Mouse (Mus musculus) midbrain, postnatal 0 days (tissue): Measurements from ENCODE around the gene 1700025G04Rik. TPM values are rescaled to one million over a fixed set of nuclear protein-coding genes. Genes with fewer than 3 reads are reported as not detected.

Experiments
- ATAC-seq: fragments of 200-750 bp; cut with Nextera tagmentation; 2 replicates; pipeline ENCODE4 v1.8.0; 2017; ENCODE audit warnings: moderate number of reproducible peaks, mild to moderate bottlenecking, moderate TSS enrichment, moderate library complexity; ENCODE audit not compliant: low FRiP score
- DNase-seq: peaks from one replicate; pipeline ENCODE4 v3.0.0-alpha.2; 2015; ENCODE audit warnings: low spot score
- H3K27ac ChIP-seq: fragments of 300-500 bp; sonication (generic); 2 replicates; pipeline ENCODE4 v1.5.1; 2014; ENCODE audit warnings: low read depth, mild to moderate bottlenecking, low read length, mixed read lengths
- H3K27me3 ChIP-seq: fragments of 300-500 bp; sonication (generic); 2 replicates; pipeline ENCODE4 v1.6.1; 2014; ENCODE audit warnings: low read length, control low read depth, mixed read lengths; ENCODE audit not compliant: insufficient read depth
- H3K36me3 ChIP-seq: fragments of 300-500 bp; sonication (generic); 2 replicates; pipeline ENCODE4 v1.6.1; 2014; ENCODE audit warnings: low read length, control low read depth, mixed read lengths; ENCODE audit not compliant: insufficient read depth
- H3K4me1 ChIP-seq: fragments of 300-500 bp; sonication (generic); 2 replicates; pipeline ENCODE4 v1.6.1; 2014; ENCODE audit warnings: mild to moderate bottlenecking, control low read depth, antibody characterized with exemption, low read length, mixed read lengths; ENCODE audit not compliant: insufficient read depth
- H3K4me2 ChIP-seq: fragments of 300-500 bp; sonication (generic); 2 replicates; pipeline ENCODE4 v1.6.1; 2014; ENCODE audit warnings: low read depth, mild to moderate bottlenecking, low read length, mixed read lengths; ENCODE audit not compliant: poor library complexity, severe bottlenecking
- H3K4me3 ChIP-seq: fragments of 300-500 bp; sonication (generic); 2 replicates; pipeline ENCODE4 v1.5.1; 2014; ENCODE audit warnings: low read depth, mild to moderate bottlenecking, low read length, moderate library complexity
- H3K9ac ChIP-seq: fragments of 300-500 bp; sonication (generic); replicated peaks from 2 replicates; pipeline ENCODE4 v1.6.1; 2014; ENCODE audit warnings: mild to moderate bottlenecking, low read length, moderate library complexity, mixed read lengths; ENCODE audit not compliant: poor library complexity, severe bottlenecking
- H3K9me3 ChIP-seq: fragments of 300-500 bp; sonication (generic); 2 replicates; pipeline ENCODE4 v1.6.1; 2016; ENCODE audit warnings: low read length, control low read depth
- CTCF ChIP-seq: IDR thresholded peaks from 2 replicates; pipeline ENCODE4 v1.5.1; 2016; ENCODE audit warnings: antibody characterized with exemption, mild to moderate bottlenecking
- WGBS: fragments of 180-500 bp; shearing (Covaris S2); extraction: QIAGEN DNeasy Blood & Tissue Kit; methylation state at CpG from one replicate; pipeline ENCODE4 v1.1.7; 2014; 5-methylcytosine and 5-hydroxymethylcytosine counted together
- polyA plus RNA-seq: library from polyadenylated mRNA; unstranded; fragments of >200 nt; fragmentation: Nextera tagmentation; extraction: Ambion mirVana; gene quantifications from 2 replicates; pipeline ENCODE4 v1.2.1, GENCODE M21; 2015
- total RNA-seq: library from RNA; depleted of rRNA; stranded (reverse); fragments of >200 nt; gene quantifications from 2 replicates; pipeline ENCODE4 v1.2.3, GENCODE M21; 2014

1700025G04Rik gene
- total and polyA plus RNA-seq, 2 experiments from 2014 or later, result 22.6 to 24.0 TPM

DNA sequence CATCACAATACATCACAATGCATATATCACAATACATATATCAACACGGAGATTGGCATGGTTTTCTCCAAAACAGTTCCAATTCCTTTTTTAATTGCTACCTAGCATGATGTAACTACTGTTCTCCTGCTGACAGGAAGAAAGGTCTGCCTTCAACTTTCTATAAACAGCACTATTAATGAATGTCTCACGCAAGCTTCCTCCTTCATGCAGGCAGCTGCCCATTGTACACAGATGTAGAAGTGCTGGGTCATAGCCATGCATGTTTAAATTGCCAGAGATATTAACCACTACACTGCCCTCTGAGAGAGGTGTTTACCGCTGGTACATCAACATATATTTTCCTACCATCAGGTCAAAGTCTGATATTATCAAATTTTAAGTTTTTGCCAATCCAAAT, 113.1 kb downstream of the 1700025G04Rik start:
- ATAC-seq, result no peak
- Histone ChIP-seq H3K4me3 (no peak overlapping the region), H3K27ac (no peak overlapping the region), H3K9ac (no peak overlapping the region), H3K36me3 (no peaks in the 10 kb centered on the region), H3K27me3 (no peaks in the 10 kb centered on the region), H3K4me2 (no peak overlapping the region), H3K9me3 (no peaks in the 10 kb centered on the region), H3K4me1 (no peaks in the 10 kb centered on the region)
- DNase-seq, result no peak
- TF ChIP-seq CTCF, result no peak
- WGBS, result 79% methylated on average over 3 of the region's 3 CpGs

- Histone ChIP-seq H3K36me3 (no peaks in the 10 kb centered on the region), H3K4me3 (no peak overlapping the region), H3K9ac (no peak overlapping the region), H3K4me2 (no peak overlapping the region), H3K27ac (no peak overlapping the region), H3K4me1 (no peaks in the 10 kb centered on the region), H3K9me3 (no peaks in the 10 kb centered on the region), H3K27me3 (no peaks in the 10 kb centered on the region)
- no peak for ATAC-seq
- DNase-seq, result no peak
- WGBS, result 75% methylated on average over 17 of the region's 17 CpGs
- TF ChIP-seq CTCF, result no peak
These were observed 114.2 kb downstream of the 1700025G04Rik start for GRCm38 (mm10) chr1:151975418-151976379.

- Histone ChIP-seq H3K9me3 (no peaks in the 10 kb centered on the region), H3K4me1 (no peaks in the 10 kb centered on the region), H3K4me3 (no peak overlapping the region), H3K9ac (no peak overlapping the region), H3K27ac (no peak overlapping the region), H3K27me3 (no peaks in the 10 kb centered on the region), H3K4me2 (no peak overlapping the region), H3K36me3 (no peaks in the 10 kb centered on the region)
- ATAC-seq (no peak), DNase-seq (no peak)
- 68% methylated on average over 8 of the region's 8 CpGs for WGBS
- no peak for TF ChIP-seq CTCF
These were observed 115.0 kb downstream of the 1700025G04Rik start for GRCm38 (mm10) chr1:151974887-151975286.

DNA sequence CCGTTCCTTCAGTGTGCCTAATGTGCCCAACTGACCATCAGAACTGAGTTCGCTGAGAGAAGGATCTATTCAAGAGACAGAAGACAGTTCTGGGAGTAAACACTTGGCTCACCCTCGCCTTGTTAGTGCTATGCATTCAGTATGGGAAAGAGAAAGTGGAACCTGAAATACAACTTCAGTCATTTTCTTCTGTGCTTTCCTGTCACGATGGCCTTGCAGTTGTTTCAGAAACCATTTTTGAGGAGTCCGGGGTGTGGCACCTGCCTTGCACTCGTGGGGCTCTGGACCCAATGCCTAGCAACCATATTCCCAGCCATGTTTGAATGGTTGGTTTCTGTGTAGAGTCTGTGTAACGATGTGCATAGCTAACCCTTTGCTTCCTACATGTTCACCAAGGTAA, 115.5 kb downstream of the 1700025G04Rik start:
- no peak for TF ChIP-seq CTCF
- WGBS, result 89% methylated on average over 7 of the region's 7 CpGs

GRCm38 (mm10) chr1:151973110-151973700, 116.7 kb downstream of the 1700025G04Rik start:
- Histone ChIP-seq H3K27me3 (no peaks in the 10 kb centered on the region), H3K4me2 (no peak overlapping the region), H3K9me3 (no peaks in the 10 kb centered on the region), H3K4me3 (no peak overlapping the region), H3K9ac (no peak overlapping the region), H3K27ac (no peak overlapping the region), H3K36me3 (no peaks in the 10 kb centered on the region), H3K4me1 (no peaks in the 10 kb centered on the region)
- TF ChIP-seq CTCF, result no peak
- DNase-seq (no peak), ATAC-seq (0 out of 2 replicates have a peak, but pooled peaks have one; percentile 39)
- 48% methylated on average over 5 of the region's 5 CpGs for WGBS

More for the DNA sequence above, 115.5 kb downstream of the 1700025G04Rik start:
- Histone ChIP-seq H3K4me3 (no peak overlapping the region), H3K27me3 (no peaks in the 10 kb centered on the region), H3K4me1 (no peaks in the 10 kb centered on the region), H3K27ac (no peak overlapping the region), H3K9ac (no peak overlapping the region), H3K9me3 (no peaks in the 10 kb centered on the region), H3K4me2 (no peak overlapping the region), H3K36me3 (no peaks in the 10 kb centered on the region)
- DNase-seq (no peak), ATAC-seq (no peak)

- Histone ChIP-seq H3K4me2 (no peak overlapping the region), H3K36me3 (no peaks in the 10 kb centered on the region), H3K9ac (no peak overlapping the region), H3K27me3 (no peaks in the 10 kb centered on the region), H3K4me3 (no peak overlapping the region), H3K4me1 (no peaks in the 10 kb centered on the region), H3K9me3 (no peaks in the 10 kb centered on the region), H3K27ac (no peak overlapping the region)
- no peak for TF ChIP-seq CTCF
- DNase-seq (no peak), ATAC-seq (no peak)
- WGBS, result 96% methylated on average over 2 of the region's 2 CpGs
These were observed 118.3 kb downstream of the 1700025G04Rik start for GRCm38 (mm10) chr1:151971581-151971980.
